Mouse (Mus musculus) intestine, embryonic 14.5 days (tissue): ENCODE results near the gene Adamtsl4. TPM values are rescaled to one million over a fixed set of nuclear protein-coding genes. Genes with fewer than 3 reads are reported as not detected.

Experiments used
- ATAC-seq: fragments of 200-750 bp; cut with Nextera tagmentation; replicated peaks from 2 replicates; pipeline ENCODE4 v1.8.0; 2017; ENCODE audit warnings: low read depth, moderate number of reproducible peaks, moderate TSS enrichment, moderate library complexity; ENCODE audit not compliant: low FRiP score, low TSS enrichment
- DNase-seq: peaks from one replicate; pipeline ENCODE4 v3.0.0-alpha.2; 2018; ENCODE audit warnings: low spot score
- H3K27ac ChIP-seq: fragments of 300-500 bp; sonication (generic); 2 replicates; pipeline ENCODE4 v1.5.1; 2014; ENCODE audit warnings: low read depth, mild to moderate bottlenecking, control low read depth
- H3K27me3 ChIP-seq: fragments of 300-500 bp; sonication (generic); replicated peaks from 2 replicates; pipeline ENCODE4 v1.6.1; 2014; ENCODE audit warnings: low read length, control low read depth; ENCODE audit not compliant: control insufficient read depth, insufficient read depth
- H3K36me3 ChIP-seq: fragments of 300-500 bp; sonication (generic); 2 replicates; pipeline ENCODE4 v1.6.1; 2014; ENCODE audit warnings: low read length, control low read depth; ENCODE audit not compliant: control insufficient read depth, insufficient read depth
- H3K4me1 ChIP-seq: fragments of 300-500 bp; sonication (generic); replicated peaks from 2 replicates; pipeline ENCODE4 v1.6.1; 2014; ENCODE audit warnings: low read length, control low read depth, mixed read lengths; ENCODE audit not compliant: control insufficient read depth, insufficient read depth
- H3K4me2 ChIP-seq: fragments of 300-500 bp; sonication (generic); 2 replicates; pipeline ENCODE4 v1.6.1; 2014; ENCODE audit warnings: low read length
- H3K4me3 ChIP-seq: fragments of 300-500 bp; sonication (generic); 2 replicates; pipeline ENCODE4 v1.5.1; 2014; ENCODE audit warnings: low read depth, low read length, control low read depth, mixed read lengths
- H3K9ac ChIP-seq: fragments of 300-500 bp; sonication (generic); 2 replicates; pipeline ENCODE4 v1.6.1; 2014; ENCODE audit warnings: mild to moderate bottlenecking, low read length
- H3K9me3 ChIP-seq: fragments of 300-500 bp; sonication (generic); 2 replicates; pipeline ENCODE4 v1.6.1; 2016; ENCODE audit warnings: low read length, control low read depth; ENCODE audit not compliant: control insufficient read depth
- WGBS: fragments of 180-500 bp; shearing (Covaris S2); extraction: QIAGEN DNeasy Blood & Tissue Kit; methylation state at CpG from one replicate; pipeline ENCODE4 v1.1.7; 2014; 5-methylcytosine and 5-hydroxymethylcytosine counted together
- polyA plus RNA-seq: library from polyadenylated mRNA; unstranded; fragments of >200 nt; fragmentation: Nextera tagmentation; extraction: Ambion mirVana; gene quantifications from 2 replicates; pipeline ENCODE4 v1.2.1, GENCODE M21; 2014

Adamtsl4 gene
- polyA plus RNA-seq, 1 experiment from 2014 or later, result 2.6 TPM

- no peaks in the 10 kb centered on the region for H3K27me3 ChIP-seq
- H3K27ac ChIP-seq, result no peak overlapping the region
- no peak overlapping the region for H3K4me3 ChIP-seq
- no peak for DNase-seq
- H3K9me3 ChIP-seq, result no peaks in the 10 kb centered on the region
- WGBS, result 45% methylated on average over 10 of the region's 10 CpGs
- no peak overlapping the region for H3K9ac ChIP-seq
- peak overlapping the region; percentile 91 for H3K4me2 ChIP-seq
- H3K36me3 ChIP-seq, result no peaks in the 10 kb centered on the region
- H3K4me1 ChIP-seq, result peaks cover 24% of the 10 kb centered on the region
- ATAC-seq, result no peak
These were observed 1.1 kb downstream of the Adamtsl4 start for GRCm38 (mm10) chr3:95686492-95687167.

DNA sequence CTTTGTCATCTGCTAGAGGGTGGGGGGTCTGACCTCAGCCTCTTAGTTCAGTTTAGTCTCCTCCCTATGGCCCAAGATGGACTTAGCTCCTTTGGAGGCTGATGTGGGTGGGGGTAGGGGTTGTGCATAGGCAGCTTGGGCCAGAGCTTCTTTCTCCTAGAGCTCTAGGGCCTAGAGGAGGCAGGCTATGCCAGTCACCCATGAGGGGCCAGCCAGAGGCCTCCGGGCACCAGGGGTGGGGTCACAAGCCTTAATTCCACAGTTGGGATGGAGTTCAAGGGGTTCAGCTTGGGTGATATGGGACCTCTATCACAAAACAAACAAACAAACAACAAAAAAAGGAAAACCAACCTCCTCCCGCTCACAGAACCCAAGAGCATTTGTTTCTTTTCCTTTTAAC lies 2.0 kb downstream of the Adamtsl4 start:
- H3K27me3 ChIP-seq, result no peaks in the 10 kb centered on the region
- H3K27ac ChIP-seq, result no peak overlapping the region
- no peaks in the 10 kb centered on the region for H3K36me3 ChIP-seq
- WGBS, result 84% methylated on average over 2 of the region's 2 CpGs
- ATAC-seq (no peak), DNase-seq (no peak)
- no peak overlapping the region for H3K9ac ChIP-seq
- H3K4me2 ChIP-seq, result no peak overlapping the region
- H3K4me3 ChIP-seq, result no peak overlapping the region
- no peaks in the 10 kb centered on the region for H3K9me3 ChIP-seq
- H3K4me1 ChIP-seq, result peaks cover 27% of the 10 kb centered on the region

DNA sequence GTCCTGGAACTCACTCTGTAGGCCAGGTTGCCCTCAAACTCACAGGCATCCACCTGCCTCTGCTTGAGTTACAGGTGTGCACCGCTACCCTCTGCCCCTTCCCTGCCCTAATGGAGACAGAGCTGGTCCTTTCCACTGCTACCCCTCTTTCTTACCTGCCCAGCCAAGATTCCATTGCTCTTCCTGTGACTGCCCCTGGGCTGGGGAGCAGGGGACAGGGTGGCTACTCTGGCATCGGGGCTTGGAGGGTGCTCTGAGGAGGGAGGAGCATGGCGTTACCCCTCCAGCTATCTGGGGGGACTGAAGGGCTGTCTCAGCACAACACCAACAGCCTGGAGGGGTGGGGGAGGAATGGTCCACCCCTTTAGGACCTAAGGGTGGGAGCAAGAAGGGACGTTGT lies 2.4 kb downstream of the Adamtsl4 start:
- peaks cover 27% of the 10 kb centered on the region for H3K4me1 ChIP-seq
- ATAC-seq, result no peak
- 82% methylated on average over 4 of the region's 4 CpGs for WGBS

GRCm38 (mm10) chr3:95684846-95685245 lies 2.9 kb downstream of the Adamtsl4 start:
- no peaks in the 10 kb centered on the region for H3K36me3 ChIP-seq
- no peak for ATAC-seq
- peaks cover 23% of the 10 kb centered on the region for H3K4me1 ChIP-seq
- H3K4me3 ChIP-seq, result no peak overlapping the region
- no peak overlapping the region for H3K9ac ChIP-seq
- 42% methylated on average over 6 of the region's 8 CpGs for WGBS
- no peak overlapping the region for H3K27ac ChIP-seq
- no peak overlapping the region for H3K4me2 ChIP-seq
- no peaks in the 10 kb centered on the region for H3K27me3 ChIP-seq
- H3K9me3 ChIP-seq, result no peaks in the 10 kb centered on the region
- DNase-seq, result no peak

More for the DNA sequence above, 2.4 kb downstream of the Adamtsl4 start:
- Histone ChIP-seq H3K9me3 (no peaks in the 10 kb centered on the region), H3K36me3 (no peaks in the 10 kb centered on the region), H3K27ac (no peak overlapping the region), H3K4me3 (no peak overlapping the region), H3K4me2 (no peak overlapping the region), H3K9ac (no peak overlapping the region), H3K27me3 (no peaks in the 10 kb centered on the region)
- no peak for DNase-seq

- H3K9ac ChIP-seq, result no peak overlapping the region
- H3K27ac ChIP-seq, result no peak overlapping the region
- WGBS, result 71% methylated on average over 5 of the region's 5 CpGs
- no peaks in the 10 kb centered on the region for H3K27me3 ChIP-seq
- H3K4me2 ChIP-seq, result no peak overlapping the region
- no peak for DNase-seq
- H3K36me3 ChIP-seq, result no peaks in the 10 kb centered on the region
- H3K4me3 ChIP-seq, result no peak overlapping the region
- H3K9me3 ChIP-seq, result no peaks in the 10 kb centered on the region
- peaks cover 20% of the 10 kb centered on the region for H3K4me1 ChIP-seq
- no peak for ATAC-seq
These were observed 4.8 kb downstream of the Adamtsl4 start for GRCm38 (mm10) chr3:95682878-95683277.

DNA sequence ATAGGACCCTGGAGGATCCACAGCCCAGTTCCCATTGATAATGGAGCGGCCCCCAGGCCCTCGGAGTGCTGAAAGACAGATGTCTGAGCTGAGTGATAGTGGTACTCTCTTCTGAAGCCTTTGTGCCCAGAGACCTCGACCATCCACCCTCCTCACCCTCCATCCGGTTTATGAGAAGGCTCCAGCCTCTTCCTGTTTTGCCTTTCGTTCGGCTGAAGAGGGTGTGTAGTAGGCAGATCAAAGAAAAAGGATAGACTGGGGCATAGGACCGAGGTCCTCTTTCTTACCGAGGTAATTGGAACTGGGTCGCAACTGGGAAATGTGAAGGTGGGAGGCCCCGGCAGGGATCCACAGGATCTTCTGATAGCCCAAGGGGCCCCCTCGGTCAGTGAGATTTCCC lies 6.4 kb downstream of the Adamtsl4 start:
- no peaks in the 10 kb centered on the region for H3K9me3 ChIP-seq
- no peak overlapping the region for H3K4me3 ChIP-seq
- no peaks in the 10 kb centered on the region for H3K36me3 ChIP-seq
- no peak overlapping the region for H3K4me2 ChIP-seq
- H3K27me3 ChIP-seq, result no peaks in the 10 kb centered on the region
- no peak overlapping the region for H3K27ac ChIP-seq
- no peak for DNase-seq
- H3K4me1 ChIP-seq, result peaks cover 8% of the 10 kb centered on the region
- no peak for ATAC-seq
- H3K9ac ChIP-seq, result no peak overlapping the region
- 47% methylated on average over 11 of the region's 11 CpGs for WGBS

- DNase-seq, result no peak
- no peak overlapping the region for H3K27ac ChIP-seq
- H3K4me3 ChIP-seq, result no peak overlapping the region
- H3K4me2 ChIP-seq, result no peak overlapping the region
- peaks cover 15% of the 10 kb centered on the region for H3K4me1 ChIP-seq
- no peaks in the 10 kb centered on the region for H3K27me3 ChIP-seq
- no peak for ATAC-seq
- no peaks in the 10 kb centered on the region for H3K9me3 ChIP-seq
- 79% methylated on average over 6 of the region's 6 CpGs for WGBS
- no peaks in the 10 kb centered on the region for H3K36me3 ChIP-seq
- no peak overlapping the region for H3K9ac ChIP-seq
These were observed 7.0 kb downstream of the Adamtsl4 start for GRCm38 (mm10) chr3:95680673-95681072.

DNA sequence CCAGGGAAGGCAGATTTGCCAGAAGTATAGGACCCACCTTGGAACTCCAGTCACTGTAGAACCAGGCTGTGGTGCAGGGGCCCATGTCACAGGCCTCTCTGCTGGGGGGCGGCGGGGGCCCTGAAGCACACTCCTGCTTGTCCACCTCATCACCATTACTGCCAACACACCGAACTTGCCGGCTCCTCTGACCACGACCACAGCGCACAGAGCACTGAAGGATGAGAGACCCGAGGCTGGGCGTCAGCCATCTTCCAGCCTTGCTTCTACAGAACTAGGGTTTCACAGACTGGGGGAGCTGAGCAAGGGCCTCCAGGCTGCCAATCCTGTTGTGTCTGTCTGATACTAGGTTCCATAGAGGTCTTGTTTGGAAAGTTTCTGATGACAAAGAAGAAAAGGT lies 8.2 kb downstream of the Adamtsl4 start:
- Histone ChIP-seq H3K9ac (no peak overlapping the region), H3K9me3 (no peaks in the 10 kb centered on the region), H3K27me3 (no peaks in the 10 kb centered on the region), H3K27ac (no peak overlapping the region), H3K36me3 (no peaks in the 10 kb centered on the region), H3K4me1 (peaks cover 24% of the 10 kb centered on the region), H3K4me3 (no peak overlapping the region), H3K4me2 (no peak overlapping the region)
- 93% methylated on average over 8 of the region's 8 CpGs for WGBS
- DNase-seq, result no peak
- ATAC-seq, result no peak

- no peak overlapping the region for H3K27ac ChIP-seq
- H3K27me3 ChIP-seq, result no peaks in the 10 kb centered on the region
- H3K9me3 ChIP-seq, result no peaks in the 10 kb centered on the region
- H3K4me1 ChIP-seq, result peaks cover 42% of the 10 kb centered on the region
- no peak overlapping the region for H3K4me3 ChIP-seq
- 75% methylated on average over 19 of the region's 19 CpGs for WGBS
- H3K36me3 ChIP-seq, result no peaks in the 10 kb centered on the region
- ATAC-seq (no peak), DNase-seq (no peak)
- no peak overlapping the region for H3K4me2 ChIP-seq
- no peak overlapping the region for H3K9ac ChIP-seq
These were observed 10.2 kb downstream of the Adamtsl4 start for GRCm38 (mm10) chr3:95677420-95678090.
